Mouse (Mus musculus) kidney, adult 2 months (tissue): ENCODE data around the gene Nrxn3.

Source experiments
- CTCF ChIP-seq: fragments of 200-500 bp; conservative IDR thresholded peaks from 2 replicates; pipeline ENCODE4 v1.5.1; 2011; ENCODE audit warnings: low read depth, mild to moderate bottlenecking, control low read depth, low read length, moderate library complexity, mixed read lengths; ENCODE audit not compliant: insufficient read depth, insufficient read length
- POLR2A ChIP-seq: fragments of 200-500 bp; IDR thresholded peaks from one replicate; pipeline ENCODE4 v1.6.1; 2011; ENCODE audit warnings: low read depth, low read length, control low read depth

GRCm38 (mm10) chr12:88774666-88775065, 52.0 kb downstream of the Nrxn3 start:
- TF ChIP-seq CTCF (no peak), POLR2A (no peak)
